Mouse (Mus musculus) telencephalon, adult 2 months (tissue): Measurements from ENCODE around the gene Gm49510.
A peak's percentile ranks its signal among the peaks of the same experiment; 100 is the strongest.
"Not testable (repeated sequence)": the region's sequence is repeated elsewhere in the genome, so short reads cannot be mapped to it uniquely, and the experiment has no call there.

Source experiments
- DNase-seq: peaks from one replicate; pipeline ENCODE4 v3.0.0-alpha.2; 2011; ENCODE audit warnings: low read depth, low spot score

Gm49510 gene

DNA sequence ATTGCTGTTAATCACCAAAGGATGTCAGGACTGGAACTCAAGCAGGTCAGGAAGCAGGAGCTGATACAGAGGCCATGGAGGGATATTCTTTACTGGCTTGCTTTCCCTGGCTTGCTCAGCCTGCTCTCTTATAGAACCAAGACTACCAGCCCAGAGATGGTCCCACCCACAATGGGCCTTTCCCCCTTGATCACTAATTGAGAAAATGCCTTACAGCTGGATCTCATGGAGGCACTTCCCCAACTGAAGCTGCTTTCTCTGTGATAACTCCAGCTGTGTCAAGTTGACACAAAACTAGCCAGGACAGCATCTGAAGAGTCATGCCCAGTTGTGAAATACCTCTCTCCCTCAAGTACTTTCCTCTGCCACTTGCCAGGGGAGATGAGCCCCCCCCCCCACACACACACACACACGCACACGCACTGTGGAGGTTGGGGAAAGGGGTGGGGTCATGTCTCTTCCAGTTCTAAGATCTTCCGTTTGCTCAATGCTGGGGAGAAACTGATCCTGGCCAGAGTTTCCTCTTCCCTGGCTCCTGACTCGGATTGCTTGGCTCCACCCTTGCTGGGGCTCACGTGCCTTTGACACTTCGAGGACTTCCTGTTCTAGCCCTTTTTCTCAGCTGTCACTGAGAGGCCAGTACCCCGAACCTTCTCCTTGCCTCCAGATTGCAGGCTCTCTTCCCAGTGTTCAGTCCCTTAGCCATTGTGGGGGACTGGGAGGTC, 20.5 kb upstream of the Gm49510 start:
- not testable (repeated sequence) for DNase-seq

- DNase-seq, result no peak
Observed at GRCm38 (mm10) chr15:78880432-78880831, 19.0 kb upstream of the Gm49510 start.

DNA sequence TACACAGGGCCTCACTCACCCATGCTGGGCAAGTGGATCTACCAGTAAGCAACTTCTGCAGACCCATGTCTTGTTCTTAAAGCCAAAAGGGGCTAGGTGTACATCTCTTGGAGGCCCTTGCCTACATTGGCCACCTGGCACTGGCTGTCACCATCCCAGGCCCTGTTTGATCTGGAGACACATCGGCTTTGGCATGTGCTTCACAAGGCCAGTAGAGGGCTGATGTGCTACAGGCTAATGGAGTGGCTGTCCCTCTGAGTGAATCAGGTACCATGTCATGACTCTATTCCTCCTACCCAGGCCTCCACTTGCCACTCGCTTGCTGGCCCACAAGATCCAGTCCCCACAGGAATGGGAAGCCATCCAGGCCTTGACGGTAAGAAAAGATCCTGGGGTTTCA, 17.6 kb upstream of the Gm49510 start:
- no peak for DNase-seq

GRCm38 (mm10) chr15:78889401-78889853, 10.0 kb upstream of the Gm49510 start:
- no peak for DNase-seq

DNA sequence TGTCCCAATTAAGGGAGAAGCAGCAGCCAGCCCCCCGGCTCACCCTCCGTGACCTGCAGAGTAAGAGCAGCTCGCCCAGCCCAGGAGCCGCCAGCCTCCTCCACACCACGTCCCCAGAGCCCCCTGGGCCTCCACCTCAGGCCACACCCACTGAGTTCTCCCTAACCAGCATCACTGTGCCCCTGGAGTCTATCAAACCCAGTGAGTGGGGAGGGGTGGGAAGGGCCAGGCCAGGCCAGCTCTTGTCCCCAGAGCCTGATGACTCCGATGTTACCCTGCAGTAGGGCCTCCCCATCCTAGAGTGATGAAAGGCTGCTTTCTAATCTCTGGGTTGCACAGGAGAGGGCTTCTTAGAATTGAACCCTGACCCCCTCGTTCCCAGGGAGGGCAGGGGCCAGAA, 7.0 kb upstream of the Gm49510 start:
- DNase-seq, result no peak

GRCm38 (mm10) chr15:78894726-78895125, 4.7 kb upstream of the Gm49510 start:
- no peak for DNase-seq

DNA sequence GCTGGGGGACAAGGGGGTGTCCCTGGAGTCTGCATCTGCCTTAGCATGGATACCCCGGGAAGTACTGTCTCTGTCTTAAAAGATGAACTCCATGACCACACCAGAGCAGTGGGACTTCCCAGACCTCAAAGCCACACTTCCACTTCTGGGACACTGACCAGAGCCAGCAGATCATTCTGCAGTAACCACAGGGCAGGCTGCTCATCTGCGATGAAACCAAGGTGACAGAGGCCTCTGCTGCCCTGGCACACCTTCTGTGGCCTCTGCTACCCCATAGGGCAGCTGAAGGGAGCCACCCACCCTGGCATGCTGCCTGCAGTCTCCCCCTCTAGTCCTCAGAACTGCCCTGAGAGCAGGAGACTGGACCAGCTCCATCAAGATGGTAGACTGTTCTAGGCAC, 3.7 kb upstream of the Gm49510 start:
- DNase-seq, result no peak

DNA sequence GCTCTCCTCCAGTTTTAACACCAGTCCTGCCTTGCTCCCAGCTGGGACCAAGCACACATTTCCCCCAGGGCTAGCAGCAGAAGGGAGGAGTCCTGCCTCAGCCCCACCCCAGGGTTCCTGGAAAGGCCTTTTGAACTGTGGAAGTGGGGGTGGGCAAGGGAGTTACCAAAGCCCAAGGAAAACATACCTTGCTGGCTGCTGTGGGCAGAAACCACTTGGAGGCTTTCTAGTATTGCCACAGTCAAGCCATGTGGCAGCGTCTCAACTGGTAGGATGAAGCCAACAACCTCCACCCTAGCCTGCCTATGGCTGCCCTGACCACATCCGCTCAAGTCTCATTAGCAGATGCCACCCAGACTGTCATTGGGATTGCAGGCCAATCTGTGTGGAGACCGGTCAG, 3.3 kb upstream of the Gm49510 start:
- DNase-seq, result no peak

DNA sequence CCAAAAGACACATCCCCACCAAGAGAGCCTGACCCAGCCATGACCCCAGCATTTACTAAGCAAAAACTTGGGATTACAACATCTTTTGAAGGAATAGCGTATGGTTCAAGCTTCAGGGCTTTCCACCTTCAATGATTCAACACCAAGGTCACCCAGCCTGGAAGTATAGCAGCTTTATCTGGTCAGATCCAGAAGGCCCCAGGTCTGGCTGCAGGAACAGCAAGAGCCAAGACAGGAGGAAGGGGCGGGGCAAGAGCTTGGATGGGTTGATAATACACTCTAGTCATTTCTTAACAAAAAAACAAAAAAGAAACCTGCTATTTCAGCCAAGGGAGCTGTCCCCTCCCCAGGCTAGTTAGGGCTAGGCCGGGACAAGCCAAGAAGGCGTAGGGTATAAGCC, 2.0 kb upstream of the Gm49510 start:
- DNase-seq, result no peak

GRCm38 (mm10) chr15:78898507-78899001, 913 bp upstream of the Gm49510 start:
- DNase-seq, result no peak

- DNase-seq, result no peak
Observed at GRCm38 (mm10) chr15:78899740-78900584, 495 bp downstream of the Gm49510 start, which contains the start of gene Sh3bp1. TSS of gene Sh3bp1 (plus strand) at chr15:78899768.

DNA sequence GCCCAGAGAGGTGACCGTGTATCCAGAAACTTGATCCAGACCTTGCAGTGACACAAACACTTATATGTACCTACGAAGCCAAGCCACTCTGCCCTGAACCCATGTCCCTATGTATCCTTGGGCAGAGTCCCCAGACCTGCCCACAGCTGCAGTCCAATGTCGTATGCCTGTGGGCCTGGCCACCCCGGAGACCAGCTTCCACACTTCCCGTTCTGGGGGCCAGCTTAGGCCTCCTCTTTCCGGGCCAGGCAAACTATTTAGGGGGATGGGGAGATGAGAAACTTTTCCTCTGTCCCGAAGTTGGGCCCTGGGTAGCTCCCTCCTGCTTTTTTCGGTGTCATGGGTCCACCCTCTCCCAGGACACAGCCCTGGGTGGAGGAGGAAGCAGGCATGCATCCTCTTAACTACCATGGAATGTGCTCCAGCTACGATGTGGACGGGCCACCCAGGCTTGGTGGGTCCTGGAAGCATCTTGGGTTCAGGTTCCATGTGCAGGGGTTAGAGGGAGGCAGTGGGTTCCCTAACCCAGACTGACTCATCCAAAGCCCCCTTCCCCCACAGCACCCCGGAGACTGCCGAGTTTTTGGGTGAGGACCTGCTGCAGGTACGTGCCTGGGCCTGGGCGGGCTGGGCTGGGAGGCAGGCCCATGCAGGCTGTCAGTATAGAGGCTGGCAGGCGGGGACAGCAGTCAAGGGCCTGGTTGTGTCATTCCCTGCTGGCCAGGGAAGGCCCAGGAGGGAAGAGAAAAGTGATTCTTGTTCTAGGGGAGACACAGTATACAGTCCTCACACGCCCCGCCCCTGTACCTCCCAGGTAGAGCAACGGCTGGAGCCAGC, 1.3 kb downstream of the Gm49510 start:
- DNase-seq, result no peak

GRCm38 (mm10) chr15:78901422-78901789, 1.9 kb downstream of the Gm49510 start:
- no peak for DNase-seq

DNA sequence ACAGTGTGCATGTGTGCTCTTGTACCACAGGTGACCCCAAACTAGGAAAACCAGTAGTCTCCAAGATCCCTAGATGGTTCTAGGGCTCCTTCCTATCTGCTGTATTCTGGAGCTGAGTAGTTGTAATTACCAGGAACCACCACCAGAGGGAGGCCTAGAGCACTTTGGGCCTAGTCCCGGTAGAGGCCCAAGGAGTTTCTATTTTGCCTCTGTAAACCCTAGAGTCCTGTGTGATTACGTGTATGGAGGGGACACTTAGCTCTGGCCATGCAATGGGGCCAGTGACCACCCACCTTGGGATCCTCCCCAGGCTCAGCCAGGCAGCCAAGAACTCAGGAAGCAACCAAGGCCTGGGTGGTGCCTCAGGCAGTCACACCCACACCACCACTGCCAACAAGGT, 3.8 kb downstream of the Gm49510 start:
- DNase-seq, result no peak

DNA sequence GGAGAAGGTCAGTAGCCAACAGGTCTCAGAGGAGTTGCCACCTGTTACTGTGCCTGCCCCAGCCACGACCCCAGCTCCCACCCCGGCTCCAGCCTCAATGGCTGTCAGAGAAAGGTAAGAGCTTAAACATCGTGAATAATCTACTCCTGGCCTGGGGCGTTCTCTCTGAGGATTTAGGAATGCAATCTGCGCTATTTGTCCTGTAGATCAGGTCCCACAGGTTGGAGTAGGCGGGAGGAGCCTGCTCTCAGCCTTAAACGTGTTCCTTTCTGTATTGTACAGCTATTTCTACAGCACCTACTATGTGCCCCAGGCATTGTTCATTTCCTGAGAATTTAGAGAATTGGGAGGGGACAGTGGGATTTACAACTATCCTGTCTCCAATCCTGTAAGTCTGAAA, 8.9 kb downstream of the Gm49510 start:
- no peak for DNase-seq

DNA sequence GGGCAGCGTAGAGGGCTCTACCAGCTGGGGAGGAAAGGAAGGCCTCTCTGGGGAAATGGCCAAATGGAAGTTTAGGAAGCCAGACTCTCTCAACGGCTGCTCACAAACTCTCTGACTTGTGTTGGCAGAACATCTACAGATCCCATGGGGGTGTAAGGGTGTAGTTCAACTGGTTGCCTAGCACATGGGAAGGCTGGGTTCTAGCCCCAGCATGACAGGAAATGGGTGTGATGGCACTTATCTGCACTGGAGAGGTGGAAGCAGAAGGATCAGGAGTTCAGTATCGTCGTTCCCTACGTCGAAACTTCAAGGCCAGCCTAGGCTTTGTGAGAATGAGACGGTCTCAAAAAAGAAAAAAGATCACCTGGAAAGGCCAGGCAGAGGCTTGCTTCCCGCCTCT, 9.5 kb downstream of the Gm49510 start:
- DNase-seq, result no peak

DNA sequence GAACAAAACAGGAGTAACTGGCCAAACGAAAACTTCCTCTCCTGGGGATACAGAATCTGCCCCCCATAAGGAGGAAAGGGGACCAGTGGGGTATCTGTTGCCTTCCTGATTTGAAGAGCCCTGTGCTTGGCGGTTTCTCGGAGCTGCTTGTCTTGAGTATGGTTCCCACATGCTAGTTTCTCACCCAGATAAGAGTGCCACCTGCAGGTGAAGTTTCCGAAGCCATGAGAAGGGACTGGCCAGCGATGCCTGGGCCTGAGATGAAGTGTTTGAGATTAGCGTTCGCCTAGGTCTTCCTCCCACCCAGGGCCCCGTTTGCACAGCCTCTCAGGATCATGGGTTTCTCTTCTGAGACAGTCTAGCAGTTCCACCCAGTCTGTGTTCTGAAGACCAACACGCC, 12.6 kb downstream of the Gm49510 start:
- DNase-seq, result no peak

GRCm38 (mm10) chr15:78913632-78914090, 14.2 kb downstream of the Gm49510 start, which contains the start of gene Pdxp:
TSS of gene Pdxp (plus strand) at chr15:78913919.
- DNase-seq, result peak; percentile 98

GRCm38 (mm10) chr15:78914091-78914822, 14.8 kb downstream of the Gm49510 start:
- no peak for DNase-seq

DNA sequence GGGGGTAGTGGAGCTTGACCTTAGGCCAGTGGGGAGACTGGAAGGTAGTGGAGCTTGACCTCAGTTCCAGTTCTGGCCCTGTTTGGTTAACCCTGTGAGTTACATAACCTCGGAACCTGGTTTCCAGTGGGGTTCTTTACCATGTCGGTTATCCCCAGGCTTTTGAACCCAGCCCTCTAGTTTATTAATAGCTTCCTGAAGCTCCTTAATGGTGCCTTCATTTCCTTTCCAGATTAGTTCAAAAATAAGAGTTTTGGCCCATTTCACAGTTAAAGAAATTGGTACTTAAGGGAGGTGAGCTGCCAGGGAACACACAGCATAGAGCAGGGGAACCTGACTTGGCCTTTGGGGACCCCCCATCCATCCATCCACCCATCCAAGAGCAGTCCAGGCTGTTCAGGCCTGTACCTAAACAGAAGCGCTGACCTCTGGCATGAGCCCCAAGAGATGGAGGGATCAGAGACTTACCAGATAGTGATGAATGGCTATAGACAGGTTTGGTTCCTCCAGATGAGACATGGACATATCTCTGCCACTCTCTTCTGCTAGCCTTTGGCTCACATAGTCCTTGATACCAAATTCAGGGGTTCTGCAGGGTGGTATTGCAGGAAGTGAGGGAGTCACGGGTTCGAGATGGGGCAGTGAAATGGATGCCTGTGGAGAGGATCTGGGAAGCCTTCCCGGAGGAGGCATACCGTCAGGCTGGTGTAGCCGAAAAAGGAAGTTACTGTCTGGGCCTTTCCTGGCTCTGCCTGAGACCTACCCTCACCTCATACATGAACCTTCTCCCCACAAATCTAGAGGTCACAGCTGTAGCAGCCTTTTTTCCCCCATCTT, 15.6 kb downstream of the Gm49510 start:
- DNase-seq, result no peak
